Mouse (Mus musculus) neural tube, embryonic 12.5 days (tissue): ENCODE data around the gene a. TPM values are rescaled to one million over a fixed set of nuclear protein-coding genes. Genes with fewer than 3 reads are reported as not detected.
A peak's percentile ranks its signal among the peaks of the same experiment; 100 is the strongest.

ENCODE experiments used
- ATAC-seq: fragments of 200-750 bp; cut with Nextera tagmentation; 2 replicates; pipeline ENCODE4 v1.8.0; 2017; ENCODE audit warnings: low read depth, mild to moderate bottlenecking, moderate TSS enrichment, moderate library complexity; ENCODE audit not compliant: low FRiP score
- H3K27ac ChIP-seq: fragments of 300-500 bp; sonication (generic); 2 replicates; pipeline ENCODE4 v1.5.1; 2016
- H3K27me3 ChIP-seq: fragments of 300-500 bp; sonication (generic); replicated peaks from 2 replicates; pipeline ENCODE4 v1.6.1; 2016; ENCODE audit warnings: mild to moderate bottlenecking
- H3K36me3 ChIP-seq: fragments of 300-500 bp; sonication (generic); 2 replicates; pipeline ENCODE4 v1.6.1; 2016; ENCODE audit warnings: mild to moderate bottlenecking
- H3K4me1 ChIP-seq: fragments of 300-500 bp; sonication (generic); 2 replicates; pipeline ENCODE4 v1.6.1; 2016
- H3K4me2 ChIP-seq: fragments of 300-500 bp; sonication (generic); replicated peaks from 2 replicates; pipeline ENCODE4 v1.6.1; 2016; ENCODE audit warnings: mild to moderate bottlenecking
- H3K4me3 ChIP-seq: fragments of 300-500 bp; sonication (generic); 2 replicates; pipeline ENCODE4 v1.5.1; 2016
- H3K9ac ChIP-seq: fragments of 300-500 bp; sonication (generic); 2 replicates; pipeline ENCODE4 v1.6.1; 2016; ENCODE audit warnings: mild to moderate bottlenecking
- H3K9me3 ChIP-seq: fragments of 300-500 bp; sonication (generic); 2 replicates; pipeline ENCODE4 v1.6.1; 2016; ENCODE audit warnings: mild to moderate bottlenecking
- WGBS: fragments of 180-500 bp; shearing (Covaris S2); methylation state at CpG from one replicate; pipeline ENCODE4 v1.1.7; 2016; 5-methylcytosine and 5-hydroxymethylcytosine counted together
- polyA plus RNA-seq: library from polyadenylated mRNA; unstranded; fragments of >200 nt; fragmentation: Nextera tagmentation; extraction: Ambion mirVana; gene quantifications from 2 replicates; pipeline ENCODE4 v1.2.1, GENCODE M21; 2016

The a gene
- polyA plus RNA-seq, 1 experiment from 2014 or later, result not detected

DNA sequence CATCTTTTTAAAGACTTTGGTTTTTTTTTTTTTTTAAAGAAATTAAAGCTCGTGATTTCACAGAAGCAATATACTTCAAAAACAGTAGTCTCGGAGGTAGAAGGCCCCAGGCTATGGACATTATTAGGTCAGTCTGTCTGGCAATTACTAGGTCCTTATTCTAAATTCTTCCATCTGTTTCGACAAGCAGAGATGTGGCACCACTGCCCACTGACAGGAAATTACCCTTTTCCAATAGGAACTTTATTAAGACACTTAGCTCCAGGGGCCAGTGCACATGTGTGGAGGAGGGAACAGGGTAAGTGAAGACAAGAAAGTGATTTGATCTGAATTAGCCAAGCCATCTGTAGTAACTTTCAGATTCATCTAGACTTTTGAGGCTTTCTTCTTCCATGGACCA lies 263.5 kb downstream of the a start:
- no peak overlapping the region for H3K27ac ChIP-seq

GRCm38 (mm10) chr2:155056076-155056578 lies 264.9 kb downstream of the a start:
- WGBS, result 87% methylated on average over 5 of the region's 5 CpGs

More for the DNA sequence above, 263.5 kb downstream of the a start:
- Histone ChIP-seq H3K9ac (no peak overlapping the region), H3K36me3 (peaks cover 7% of the 10 kb centered on the region), H3K4me1 (peaks cover 7% of the 10 kb centered on the region), H3K27me3 (no peaks in the 10 kb centered on the region), H3K9me3 (no peaks in the 10 kb centered on the region), H3K4me3 (no peak overlapping the region), H3K4me2 (no peak overlapping the region)
- 83% methylated on average over 3 of the region's 3 CpGs for WGBS
- ATAC-seq, result no peak

GRCm38 (mm10) chr2:155057361-155057760 lies 266.2 kb downstream of the a start:
- H3K27ac ChIP-seq, result no peak overlapping the region
- H3K36me3 ChIP-seq, result peaks cover 27% of the 10 kb centered on the region
- no peak overlapping the region for H3K4me3 ChIP-seq
- H3K27me3 ChIP-seq, result no peaks in the 10 kb centered on the region
- no peak overlapping the region for H3K9ac ChIP-seq
- no peaks in the 10 kb centered on the region for H3K4me1 ChIP-seq
- H3K9me3 ChIP-seq, result no peaks in the 10 kb centered on the region
- WGBS, result 63% methylated on average over 1 of the region's 1 CpGs
- no peak for ATAC-seq
- no peak overlapping the region for H3K4me2 ChIP-seq

More at GRCm38 (mm10) chr2:155056076-155056578, 264.9 kb downstream of the a start:
- H3K4me2 ChIP-seq, result no peak overlapping the region
- no peak overlapping the region for H3K9ac ChIP-seq
- H3K27ac ChIP-seq, result no peak overlapping the region
- H3K4me3 ChIP-seq, result no peak overlapping the region
- H3K4me1 ChIP-seq, result no peaks in the 10 kb centered on the region
- no peak for ATAC-seq
- H3K9me3 ChIP-seq, result no peaks in the 10 kb centered on the region
- H3K27me3 ChIP-seq, result no peaks in the 10 kb centered on the region
- peaks cover 15% of the 10 kb centered on the region for H3K36me3 ChIP-seq

DNA sequence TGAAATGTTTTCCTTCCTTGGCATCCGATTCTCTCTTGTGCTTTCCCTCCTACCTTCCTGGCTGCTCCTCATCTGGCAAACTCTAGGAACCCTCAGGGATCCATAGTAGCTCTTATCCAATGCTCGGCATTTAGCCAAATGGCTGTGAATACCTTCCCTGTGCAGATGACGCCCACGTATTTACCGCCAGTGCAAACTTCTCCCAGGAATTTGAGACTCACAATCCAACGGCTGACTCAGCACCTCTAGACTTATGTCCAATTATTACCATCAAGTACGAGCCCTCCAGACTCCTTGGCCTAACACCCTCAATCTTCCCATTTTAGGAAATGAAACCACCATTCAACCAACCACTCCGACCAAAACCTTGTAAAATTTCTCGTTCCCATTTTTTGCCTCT lies 279.8 kb downstream of the a start:
- Histone ChIP-seq H3K27ac (no peak overlapping the region), H3K9ac (no peak overlapping the region), H3K27me3 (no peaks in the 10 kb centered on the region), H3K4me3 (no peak overlapping the region), H3K9me3 (no peaks in the 10 kb centered on the region), H3K36me3 (peaks cover 25% of the 10 kb centered on the region), H3K4me2 (no peak overlapping the region), H3K4me1 (peaks cover 24% of the 10 kb centered on the region)
- WGBS, result 88% methylated on average over 9 of the region's 9 CpGs
- ATAC-seq, result no peak

- 83% methylated on average over 8 of the region's 8 CpGs for WGBS
- Histone ChIP-seq H3K4me3 (no peak overlapping the region), H3K27me3 (no peaks in the 10 kb centered on the region), H3K9me3 (no peaks in the 10 kb centered on the region), H3K9ac (no peak overlapping the region), H3K4me1 (peaks cover 24% of the 10 kb centered on the region), H3K27ac (no peak overlapping the region), H3K4me2 (peak overlapping the region; percentile 80), H3K36me3 (peaks cover 11% of the 10 kb centered on the region)
- no peak for ATAC-seq
These were observed 281.3 kb downstream of the a start for GRCm38 (mm10) chr2:155072353-155073145.

DNA sequence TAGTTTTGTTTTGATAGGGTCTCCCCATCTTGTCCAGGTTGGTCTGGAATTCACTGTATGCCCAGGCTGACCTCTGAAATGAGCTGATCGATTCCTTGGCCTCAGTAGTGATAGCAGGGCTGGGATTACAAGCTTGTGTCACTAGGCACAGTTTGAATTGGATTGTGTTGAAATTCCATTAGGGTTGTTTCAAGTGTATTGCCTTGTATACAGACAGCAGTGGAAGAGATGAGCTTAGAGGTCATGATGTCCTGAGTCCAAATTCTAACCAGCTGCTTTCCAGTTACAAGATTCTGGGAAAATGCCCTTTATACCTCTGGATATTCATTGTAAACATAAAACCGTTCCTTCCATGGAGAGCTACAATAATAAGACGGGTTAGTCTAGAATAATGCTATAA lies 282.1 kb downstream of the a start:
- H3K27me3 ChIP-seq, result no peaks in the 10 kb centered on the region
- no peak overlapping the region for H3K27ac ChIP-seq
- ATAC-seq, result no peak; the same call in 1 of the 2 replicates
- peaks cover 3% of the 10 kb centered on the region; the same call in 1 of the 2 replicates for H3K36me3 ChIP-seq
- peaks cover 24% of the 10 kb centered on the region for H3K4me1 ChIP-seq
- H3K4me2 ChIP-seq, result peak overlapping the region; percentile 80
- WGBS, result 27% methylated on average over 3 of the region's 3 CpGs
- peak overlapping the region; percentile 80 for H3K9ac ChIP-seq
- H3K9me3 ChIP-seq, result no peaks in the 10 kb centered on the region
- peak overlapping the region; percentile 67 for H3K4me3 ChIP-seq

GRCm38 (mm10) chr2:155073978-155074765 lies 283.0 kb downstream of the a start, which contains the start of gene Ahcy:
TSS of gene Ahcy (minus strand) at chr2:155074497.
- WGBS, result under 1% methylated on average over 56 of the region's 56 CpGs
- H3K36me3 ChIP-seq, result no peaks in the 10 kb centered on the region
- no peak within 1 kb of the TSS for H3K27ac ChIP-seq
- no peaks in the 10 kb centered on the region for H3K27me3 ChIP-seq
- peak within 1 kb of the TSS; percentile 80 for H3K9ac ChIP-seq
- no peaks in the 10 kb centered on the region for H3K9me3 ChIP-seq
- peak within 1 kb of the TSS; percentile 80 for H3K4me2 ChIP-seq
- ATAC-seq, result peak; percentile 94
- peak within 1 kb of the TSS; percentile 67 for H3K4me3 ChIP-seq
- peaks cover 24% of the 10 kb centered on the region for H3K4me1 ChIP-seq

DNA sequence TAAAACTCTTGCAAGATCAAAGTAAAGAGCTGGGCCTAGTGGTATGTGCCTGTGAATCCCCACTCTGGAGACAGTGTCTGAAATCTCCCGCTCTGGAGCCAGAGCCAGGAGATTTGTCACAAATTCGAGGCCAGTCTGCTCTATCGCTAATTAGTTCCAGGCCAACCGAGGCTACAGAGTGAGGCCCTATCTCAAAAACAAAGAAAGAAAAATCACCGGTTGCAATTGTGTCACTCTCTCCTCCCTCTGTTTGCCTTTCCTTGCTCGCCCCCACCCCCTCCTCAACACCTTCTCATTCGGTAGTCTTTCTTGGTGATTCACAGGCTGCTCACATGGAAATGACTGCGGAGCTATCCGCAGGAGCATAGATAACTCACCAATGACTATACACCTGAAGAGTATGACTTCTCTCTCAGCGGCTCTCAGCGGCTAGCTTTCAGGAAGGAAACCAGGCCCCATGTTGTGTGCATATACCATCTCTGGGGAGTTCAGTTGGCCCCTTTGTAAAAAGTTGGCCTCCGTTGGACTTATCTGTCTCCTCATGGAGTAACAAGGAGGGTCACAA lies 283.6 kb downstream of the a start:
- Histone ChIP-seq H3K9me3 (no peaks in the 10 kb centered on the region), H3K27me3 (no peaks in the 10 kb centered on the region), H3K4me2 (peak overlapping the region; percentile 80), H3K4me3 (peak overlapping the region; percentile 67), H3K27ac (no peak overlapping the region), H3K36me3 (no peaks in the 10 kb centered on the region), H3K9ac (peak overlapping the region; percentile 80), H3K4me1 (peaks cover 24% of the 10 kb centered on the region)
- ATAC-seq, result peak; percentile 18; the same call in 1 of the 2 replicates
- 17% methylated on average over 12 of the region's 12 CpGs for WGBS

- H3K27ac ChIP-seq, result no peak overlapping the region
- 86% methylated on average over 6 of the region's 6 CpGs for WGBS
- no peak overlapping the region for H3K9ac ChIP-seq
- ATAC-seq, result no peak
- no peaks in the 10 kb centered on the region for H3K36me3 ChIP-seq
- no peak overlapping the region for H3K4me2 ChIP-seq
- H3K4me1 ChIP-seq, result peaks cover 24% of the 10 kb centered on the region
- H3K27me3 ChIP-seq, result no peaks in the 10 kb centered on the region
- no peaks in the 10 kb centered on the region for H3K9me3 ChIP-seq
- no peak overlapping the region for H3K4me3 ChIP-seq
These were observed 284.4 kb downstream of the a start for GRCm38 (mm10) chr2:155075649-155076048.

DNA sequence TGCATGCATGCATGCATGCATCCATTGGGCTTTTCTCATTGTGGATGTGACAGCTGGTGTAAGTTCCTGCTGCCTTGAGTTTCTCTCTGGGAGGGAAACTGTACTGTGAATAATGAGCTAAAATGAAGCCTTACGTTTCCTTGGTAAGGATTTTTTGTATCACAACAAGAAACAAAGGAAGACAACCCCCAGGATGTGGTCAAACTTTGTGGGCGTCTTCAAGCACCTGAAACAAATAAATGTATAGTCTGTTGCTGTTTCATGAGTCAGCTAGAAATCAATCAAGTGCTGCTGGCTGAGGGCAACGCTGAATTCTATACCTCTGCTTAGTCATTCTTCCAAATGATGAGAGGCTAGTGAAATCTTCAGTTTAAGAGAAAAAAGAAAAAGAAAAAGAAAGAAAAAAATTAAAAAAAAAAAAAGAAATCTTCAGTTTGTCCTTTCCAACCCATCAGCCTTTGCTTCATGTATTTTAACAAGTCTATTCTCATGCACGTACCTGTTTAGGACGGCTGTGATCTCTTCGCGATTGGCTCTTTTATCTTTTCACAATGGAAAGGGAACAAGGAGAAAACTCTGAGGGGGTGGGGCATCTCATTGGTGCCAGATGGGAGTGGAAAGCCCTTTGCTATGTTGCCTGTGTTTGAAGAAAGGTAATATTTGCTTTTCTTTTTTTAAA lies 288.4 kb downstream of the a start:
- Histone ChIP-seq H3K4me2 (no peak overlapping the region), H3K27ac (no peak overlapping the region), H3K4me3 (no peak overlapping the region), H3K27me3 (no peaks in the 10 kb centered on the region), H3K4me1 (peaks cover 9% of the 10 kb centered on the region), H3K9ac (no peak overlapping the region), H3K9me3 (no peaks in the 10 kb centered on the region), H3K36me3 (no peaks in the 10 kb centered on the region)
- ATAC-seq, result no peak
- 28% methylated on average over 7 of the region's 7 CpGs for WGBS

DNA sequence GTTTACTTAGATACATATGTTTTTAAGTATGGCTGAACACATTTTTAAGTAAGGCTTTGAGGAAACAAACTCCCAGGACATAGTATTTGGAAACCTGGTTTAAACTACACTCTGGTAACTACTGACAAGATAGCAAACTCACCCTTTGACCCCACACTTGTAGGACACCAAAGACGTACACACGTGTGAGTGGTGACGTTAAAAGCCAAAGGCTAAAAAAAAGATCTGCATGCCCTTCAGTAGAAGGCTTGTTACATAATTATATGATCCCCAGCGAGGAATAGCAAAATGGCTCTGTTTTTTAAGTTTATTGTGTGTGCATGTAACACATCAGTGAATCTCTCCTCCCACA lies 289.0 kb downstream of the a start:
- Histone ChIP-seq H3K4me2 (no peak overlapping the region), H3K27me3 (no peaks in the 10 kb centered on the region), H3K9ac (no peak overlapping the region), H3K9me3 (no peaks in the 10 kb centered on the region), H3K4me1 (peaks cover 3% of the 10 kb centered on the region; the same call in 1 of the 2 replicates), H3K27ac (no peak overlapping the region), H3K4me3 (no peak overlapping the region), H3K36me3 (no peaks in the 10 kb centered on the region)
- 74% methylated on average over 4 of the region's 4 CpGs for WGBS
- ATAC-seq, result no peak
